ENCODE assay signal across 21 mouse cellular contexts in the genomic region with DNA sequence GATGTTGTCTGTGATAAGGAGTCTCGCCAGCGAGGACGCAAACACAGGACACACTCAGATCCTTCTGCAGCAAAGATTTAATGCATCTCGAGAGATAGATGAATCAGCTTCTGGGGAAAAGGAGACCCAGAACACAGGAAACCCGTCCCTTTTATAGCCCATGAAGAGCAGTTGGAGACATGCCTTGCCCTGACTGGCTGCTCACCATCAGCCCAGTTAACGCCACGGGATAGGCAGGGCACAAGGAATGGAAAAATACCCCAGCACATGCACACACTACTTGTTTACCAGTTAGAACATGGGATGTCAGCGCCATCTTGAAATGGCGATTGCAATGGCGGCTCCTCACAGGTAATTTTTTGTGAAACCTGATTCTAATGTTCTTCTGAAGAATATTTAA. TPM values are rescaled to one million over a fixed set of nuclear protein-coding genes. Genes with fewer than 3 reads are reported as not detected.
"Had no signal": no experiment of that assay in that cellular context is flagged by ENCODE, and none has a peak within 500 bp of the region (broad histone marks: within the 10 kb centered on the region; RNA-seq: fewer than 3 reads in every experiment).

No protein-coding gene starts in this region.

- H3K4me1 ChIP-seq: liver, embryonic 15.5 days; midbrain, embryonic 10.5 days; neural tube, embryonic 13.5 days had no signal

- H3K9me3 ChIP-seq: liver, embryonic 15.5 days had no signal

- DNase-seq: kidney, adult 9 months; left cerebral cortex, postnatal 4 days; lung, embryonic 14.5 days; lung, postnatal 10 days; midbrain, embryonic 14.5 days; retina, postnatal 1 day; right cerebral cortex, postnatal 4 days; thymus, postnatal 36 days had no signal

- H3K4me3 ChIP-seq: liver, embryonic 15.5 days; midbrain, embryonic 10.5 days; neural tube, embryonic 13.5 days had no signal

- H3K27ac ChIP-seq: kidney, postnatal 0 days; liver, embryonic 15.5 days; midbrain, embryonic 10.5 days; neural tube, embryonic 13.5 days had no signal

- H3K36me3 ChIP-seq: liver, embryonic 15.5 days; midbrain, embryonic 10.5 days; neural tube, embryonic 13.5 days had no signal

- H3K27me3 ChIP-seq: liver, embryonic 15.5 days; neural tube, embryonic 13.5 days had no signal

- ATAC-seq: intestine, postnatal 0 days had no signal

- H3K4me2 ChIP-seq: liver, embryonic 15.5 days; lung, embryonic 14.5 days; neural tube, embryonic 13.5 days had no signal

- H3K9ac ChIP-seq: liver, embryonic 15.5 days; lung, embryonic 14.5 days; neural tube, embryonic 13.5 days had no signal

RNA-seq across cellular contexts. Expression of gene Gm9268, which starts 37.8 kb away (rescaled TPM):
- total RNA-seq: layer of hippocampus, adult 8-10 months; layer of hippocampus, postnatal 14 days; left cerebral cortex, adult 18-20 months; left cerebral cortex, postnatal 10 days; left cerebral cortex, postnatal 4 days had no signal
- polyA plus RNA-seq: intestine, postnatal 0 days; kidney, postnatal 0 days; large intestine, adult 2 months; limb, embryonic 14.5 days; liver, embryonic 15.5 days; lung, embryonic 14.5 days; midbrain, embryonic 10.5 days; midbrain, embryonic 14.5 days; neural tube, embryonic 13.5 days; stomach, embryonic 16.5 days; thymus, postnatal 0 days had no signal

RNA-seq across cellular contexts. Expression of gene Vmn2r63, which starts 47.1 kb away (rescaled TPM):
- total RNA-seq: layer of hippocampus, adult 8-10 months; layer of hippocampus, postnatal 14 days; left cerebral cortex, adult 18-20 months; left cerebral cortex, postnatal 10 days; left cerebral cortex, postnatal 4 days had no signal
- polyA plus RNA-seq: intestine, postnatal 0 days; kidney, postnatal 0 days; large intestine, adult 2 months; limb, embryonic 14.5 days; liver, embryonic 15.5 days; lung, embryonic 14.5 days; midbrain, embryonic 10.5 days; midbrain, embryonic 14.5 days; neural tube, embryonic 13.5 days; stomach, embryonic 16.5 days; thymus, postnatal 0 days had no signal
